Mouse (Mus musculus): ENCODE measurements around the gene Col4a4.

Gene Col4a4

GRCm38 (mm10) chr1:82474461-82474961, 112.1 kb downstream of the Col4a4 start:
- no peak for DNase-seq

DNA sequence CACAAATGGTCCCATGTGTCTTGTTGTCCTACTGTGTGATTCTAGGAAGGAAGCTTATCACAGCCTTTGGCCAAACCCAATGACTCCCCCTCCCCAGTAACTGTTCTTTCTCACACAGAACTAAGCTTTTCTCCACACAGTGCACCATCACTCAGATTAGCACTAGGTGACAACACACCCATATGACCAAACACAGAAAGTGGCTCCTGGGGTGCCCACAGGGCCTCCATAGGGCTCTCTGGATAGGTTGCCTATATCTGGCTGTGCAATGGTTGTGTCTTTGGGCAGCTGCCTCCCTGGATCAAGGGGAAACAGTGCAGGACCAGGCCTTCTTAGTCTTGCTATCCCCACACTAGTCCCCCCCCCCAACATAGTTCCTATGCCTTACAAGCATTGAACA, 113.2 kb downstream of the Col4a4 start:
- no peak for DNase-seq

DNA sequence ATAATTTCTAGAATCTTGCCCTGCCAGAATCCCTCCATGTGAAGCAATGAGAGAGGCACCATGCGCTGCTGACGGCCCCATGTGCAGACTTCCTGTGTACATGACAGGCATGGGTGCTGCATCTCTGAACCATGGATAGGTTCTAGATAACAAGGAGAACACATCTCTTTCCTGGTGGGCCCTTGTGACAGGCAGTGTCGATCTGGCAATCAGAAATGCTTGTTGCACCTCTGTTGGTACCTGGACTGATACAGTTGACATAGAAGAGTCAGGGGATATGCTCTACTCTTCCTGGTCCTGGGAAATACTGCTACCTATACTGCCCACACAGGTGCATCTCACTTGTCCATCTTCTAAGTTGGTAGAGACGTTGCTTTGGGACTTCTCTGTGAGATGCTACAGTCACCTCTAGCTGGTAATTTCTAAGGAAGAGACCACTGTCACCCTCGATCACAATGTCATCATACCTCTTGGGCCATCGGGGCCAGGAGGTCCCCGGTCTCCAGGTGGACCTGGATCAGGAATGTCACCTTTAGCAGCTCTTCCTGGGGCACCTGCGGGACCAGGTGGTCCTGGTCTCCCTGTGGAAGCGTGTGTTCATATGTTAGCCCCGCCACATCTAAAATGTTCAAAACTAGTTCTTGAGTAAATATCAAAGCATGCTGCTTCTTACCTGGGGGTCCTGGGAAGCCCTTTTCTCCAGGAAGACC, 116.0 kb downstream of the Col4a4 start:
- DNase-seq, result no peak

GRCm38 (mm10) chr1:82468872-82469271, 117.8 kb downstream of the Col4a4 start:
- DNase-seq, result no peak

GRCm38 (mm10) chr1:82465321-82465853, 121.3 kb downstream of the Col4a4 start:
- DNase-seq, result no peak

DNA sequence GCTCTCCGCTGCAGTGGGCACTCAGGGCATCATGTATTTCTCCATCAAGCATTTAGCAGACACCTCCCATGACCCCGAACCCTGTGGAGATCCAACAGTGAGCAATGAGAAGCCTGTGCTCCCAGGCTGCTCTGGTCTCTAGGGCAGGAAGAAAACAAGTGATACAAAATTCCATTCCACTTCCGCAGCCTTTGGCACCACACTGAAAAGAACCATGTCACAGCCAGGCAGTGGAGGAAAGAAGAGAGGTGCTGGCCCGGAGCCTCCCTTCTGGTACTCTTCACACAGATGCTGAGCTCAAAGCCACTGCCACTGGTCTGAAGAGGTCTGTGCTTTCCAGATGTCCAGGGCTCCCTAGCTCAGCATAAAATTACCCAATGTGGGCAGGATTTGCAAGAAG, 125.6 kb downstream of the Col4a4 start:
- no peak for DNase-seq

DNA sequence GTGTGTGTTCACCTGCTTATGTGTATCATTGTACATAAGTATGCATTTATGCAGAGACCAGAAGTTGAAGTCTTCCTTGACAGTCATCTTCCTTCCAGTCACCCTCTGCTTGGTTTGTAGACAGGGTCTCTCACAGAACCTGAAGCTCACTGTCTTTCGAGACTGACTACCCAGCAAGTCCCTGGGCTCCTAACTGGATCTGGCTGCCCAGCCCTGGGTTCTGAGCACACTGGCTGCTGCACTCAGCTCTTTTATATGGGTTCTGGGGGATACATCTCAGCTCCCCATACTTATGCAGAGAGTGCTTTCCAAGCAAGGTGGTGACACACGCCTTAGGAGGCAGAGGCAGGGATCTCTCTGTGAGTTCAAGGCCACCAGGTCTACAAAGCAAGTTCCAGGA, 126.7 kb downstream of the Col4a4 start:
- DNase-seq, result no peak

DNA sequence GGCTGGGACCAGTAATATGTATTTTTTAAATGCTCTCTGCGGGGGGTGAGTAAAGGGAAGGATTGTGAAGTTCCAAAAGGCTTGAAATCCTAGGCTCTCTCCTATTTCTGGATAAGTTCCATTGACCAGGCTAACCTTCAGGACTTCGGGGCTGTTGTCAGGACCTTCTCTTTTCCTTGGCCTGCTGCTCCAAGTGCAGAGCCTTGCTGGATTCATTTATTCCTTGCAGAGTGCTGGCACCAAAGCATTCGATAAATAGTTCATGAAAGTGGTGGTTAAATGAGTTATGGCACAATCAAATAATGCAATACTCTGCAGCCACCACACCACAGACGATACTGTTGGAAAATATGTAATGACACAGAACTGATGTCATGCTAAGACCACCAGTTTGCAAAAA, 127.3 kb downstream of the Col4a4 start:
- DNase-seq, result no peak

DNA sequence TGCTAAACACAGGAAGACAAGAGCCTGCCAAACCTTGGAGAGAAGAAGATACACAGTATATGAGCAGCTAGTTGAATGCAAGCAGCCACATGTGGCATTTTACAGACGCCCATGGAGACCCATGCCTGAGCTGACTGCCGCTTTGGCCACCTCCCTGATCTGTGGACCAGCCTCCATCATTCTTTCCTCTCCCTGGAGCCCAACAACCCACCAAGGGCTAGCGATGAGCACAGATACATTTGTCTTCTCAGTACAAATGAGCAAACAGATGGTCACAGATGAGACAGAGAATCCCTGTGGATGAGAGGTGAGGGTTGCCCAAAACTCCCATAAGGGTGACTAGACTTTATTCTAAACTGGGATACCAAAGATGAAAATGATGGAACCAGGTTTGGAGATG, 132.6 kb downstream of the Col4a4 start:
- no peak for DNase-seq

DNA sequence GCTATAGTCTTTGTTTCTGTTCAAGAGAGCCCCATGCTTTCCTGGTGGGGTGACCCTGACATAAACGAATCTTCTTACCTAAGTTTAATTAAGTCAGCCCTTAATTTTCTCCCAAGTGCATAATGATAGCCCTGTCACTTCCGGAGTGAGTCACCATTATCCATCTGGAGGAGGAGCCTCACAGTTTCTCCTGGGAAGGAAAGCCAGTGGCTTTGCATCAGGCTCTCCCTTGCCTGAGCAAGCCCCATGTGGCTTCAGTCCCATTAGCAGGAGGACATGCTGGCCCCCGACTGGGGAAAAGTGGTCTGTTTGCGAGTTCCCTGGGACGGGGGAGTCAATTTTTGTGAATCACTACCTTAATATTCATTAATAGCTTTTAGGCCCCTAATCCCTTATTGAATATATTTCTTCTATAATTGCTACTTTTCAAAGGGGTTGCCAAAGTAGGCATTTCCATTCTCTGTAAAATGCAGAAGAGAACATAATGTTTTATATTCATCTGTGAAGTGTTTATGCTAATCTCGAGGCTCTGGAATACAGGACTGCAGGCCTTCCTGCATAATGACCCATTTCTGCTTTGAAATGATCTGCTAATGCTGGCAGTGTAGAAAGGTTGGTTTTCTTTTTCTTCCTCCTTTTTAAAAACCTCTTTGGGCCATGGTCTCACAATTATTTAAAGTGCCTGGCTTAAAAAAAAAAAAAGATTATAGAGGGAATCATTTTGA, 134.6 kb downstream of the Col4a4 start:
- no peak for DNase-seq

- no peak for DNase-seq
These were observed 136.8 kb downstream of the Col4a4 start for GRCm38 (mm10) chr1:82449851-82450250.

- no peak for DNase-seq
These were observed 140.6 kb downstream of the Col4a4 start for GRCm38 (mm10) chr1:82446049-82446448.

DNA sequence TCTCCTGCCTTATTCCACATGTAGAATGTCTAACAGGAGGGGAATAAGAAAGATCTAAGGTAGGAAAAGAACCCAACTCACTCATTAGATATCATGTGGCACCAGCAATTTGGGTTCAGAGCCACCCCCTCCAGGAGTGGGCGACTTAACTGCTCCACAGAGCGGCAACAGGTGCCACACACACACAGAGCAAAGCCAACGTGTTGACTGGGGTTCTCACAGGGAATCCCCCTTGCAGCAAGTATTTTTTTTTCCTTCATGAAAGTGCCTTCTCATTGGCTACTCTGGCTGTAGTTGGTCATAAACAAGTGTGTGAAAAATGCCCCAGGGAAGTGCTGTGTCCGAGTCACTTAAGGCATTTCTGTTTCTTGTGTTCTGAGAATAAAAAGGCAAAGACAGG, 143.1 kb downstream of the Col4a4 start:
- DNase-seq, result no peak

GRCm38 (mm10) chr1:82440123-82440522, 146.5 kb downstream of the Col4a4 start:
- no peak for DNase-seq

- no peak for DNase-seq
These were observed 149.4 kb downstream of the Col4a4 start for GRCm38 (mm10) chr1:82437273-82437672.

- DNase-seq, result no peak
These were observed 153.0 kb downstream of the Col4a4 start for GRCm38 (mm10) chr1:82433649-82434005.

DNA sequence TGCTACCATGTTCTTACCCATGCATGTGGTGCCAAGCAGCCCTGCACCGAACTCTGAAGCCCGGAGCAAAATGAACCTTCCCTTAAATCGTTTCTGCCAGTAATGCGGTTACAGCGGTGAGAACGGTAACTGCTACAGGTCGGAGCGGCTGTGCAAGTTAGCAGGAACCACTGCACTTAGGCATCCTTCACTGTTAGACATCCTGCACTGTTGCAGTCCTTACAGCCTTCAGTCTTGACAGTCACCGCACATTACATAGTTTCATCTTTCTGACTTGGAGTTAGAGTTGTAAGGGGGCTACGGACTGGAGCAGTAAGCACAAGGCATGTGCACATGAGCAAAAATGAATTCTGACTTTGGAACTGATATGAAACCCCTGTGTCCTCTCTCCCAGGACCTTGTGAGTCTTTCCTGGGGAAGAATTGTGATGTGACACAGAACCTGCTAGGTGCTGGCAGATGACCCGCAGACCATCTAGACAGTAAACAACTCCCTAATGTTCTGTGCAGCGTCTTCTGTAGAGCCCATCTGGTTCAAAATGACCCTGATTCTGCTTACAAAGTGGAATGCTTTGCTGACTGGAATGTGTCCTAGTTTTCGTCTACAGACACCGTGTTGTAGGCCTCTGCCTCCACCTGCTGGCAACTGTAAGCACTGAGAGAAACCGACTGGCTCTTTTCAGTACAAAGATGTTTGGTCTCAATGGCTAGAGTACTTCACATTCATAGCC, 153.6 kb downstream of the Col4a4 start:
- peak; percentile 23 for DNase-seq

DNA sequence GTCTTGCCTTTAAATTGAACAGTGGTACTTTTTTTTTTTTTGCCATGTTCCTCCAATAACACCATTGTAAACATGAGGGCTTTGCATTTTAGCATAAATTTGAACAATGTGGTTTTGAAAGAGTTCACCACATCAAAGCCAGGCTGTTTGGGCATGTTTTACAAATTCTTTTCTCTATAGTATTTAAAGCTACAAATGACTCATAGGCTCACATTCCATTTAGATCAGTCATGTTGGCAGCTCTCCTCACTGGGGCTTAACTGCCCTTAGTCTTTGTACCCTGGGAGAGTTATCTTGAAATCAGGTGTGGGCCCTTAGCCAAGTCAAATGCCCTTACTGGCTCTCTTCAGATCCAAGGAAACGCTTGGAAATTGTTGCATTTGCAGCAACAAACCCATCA, 157.6 kb downstream of the Col4a4 start:
- DNase-seq, result no peak

DNA sequence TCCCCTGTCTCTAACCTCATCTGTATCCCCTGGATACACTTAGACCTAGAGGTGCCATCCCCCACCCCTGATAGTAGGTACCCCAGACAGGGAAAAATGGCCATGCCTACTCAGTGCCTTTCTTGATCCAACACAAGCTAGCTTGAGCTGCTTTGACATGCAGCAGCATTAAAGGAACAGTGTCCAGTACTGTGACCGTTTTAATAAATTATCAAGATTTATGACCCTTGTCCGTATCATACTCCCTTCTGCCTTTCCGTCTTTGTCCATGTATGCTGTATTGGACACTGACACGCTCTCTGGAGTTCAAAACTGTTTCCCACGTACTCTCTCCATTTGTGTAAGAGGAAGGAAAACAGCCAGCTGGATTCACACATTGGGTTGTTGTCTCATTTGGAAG, 158.9 kb downstream of the Col4a4 start:
- no peak for DNase-seq

DNA sequence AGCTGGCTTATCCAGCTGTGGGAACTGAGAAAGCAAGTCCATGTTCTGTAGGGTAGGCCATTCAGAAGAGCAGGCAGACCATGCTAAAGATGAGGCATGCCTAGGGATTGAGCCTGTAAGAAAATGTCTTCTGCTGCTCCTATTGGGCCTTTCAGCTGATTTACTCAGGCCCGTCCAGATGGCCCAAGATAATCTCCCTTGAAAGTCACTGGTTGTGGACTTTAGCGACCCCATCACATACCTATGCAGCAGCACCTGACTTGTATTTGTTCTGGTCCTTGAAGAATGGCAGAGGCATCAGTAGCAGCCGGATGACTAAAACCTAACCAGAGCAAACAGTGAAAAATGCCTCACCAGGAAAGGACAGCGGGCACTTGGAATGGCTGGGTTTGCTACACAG, 171.0 kb downstream of the Col4a4 start:
- no peak for DNase-seq

DNA sequence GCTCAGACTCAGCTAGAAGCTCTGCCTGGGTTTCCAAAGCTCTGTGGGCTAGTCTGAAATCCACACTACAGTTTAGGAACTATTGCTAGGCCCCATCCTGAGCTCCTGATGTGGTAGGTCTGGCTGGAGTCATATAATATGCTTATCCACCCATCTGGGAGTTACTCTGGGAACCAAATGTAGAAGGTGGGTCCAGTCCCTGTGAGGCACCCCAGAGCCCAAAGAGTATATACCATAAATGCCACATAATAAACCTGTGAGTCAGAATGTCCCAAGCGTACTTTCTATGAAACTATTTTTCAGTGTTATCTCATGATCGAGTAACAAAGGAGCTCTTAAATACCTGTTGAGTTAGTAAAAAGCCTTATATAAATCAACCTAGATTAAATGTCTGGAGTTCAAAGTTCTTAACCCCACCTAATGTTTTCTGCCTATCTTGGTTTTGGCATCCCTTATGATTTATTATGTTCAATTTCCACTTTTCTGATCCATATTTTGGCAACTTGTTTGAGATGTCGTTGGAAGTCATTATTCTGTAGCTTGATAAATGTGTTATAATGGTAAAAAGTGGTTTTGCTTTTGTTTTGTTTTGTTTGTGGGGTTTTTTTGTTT, 172.1 kb downstream of the Col4a4 start:
- DNase-seq, result no peak

- no peak for DNase-seq
These were observed 174.6 kb downstream of the Col4a4 start for GRCm38 (mm10) chr1:82412085-82412484.

DNA sequence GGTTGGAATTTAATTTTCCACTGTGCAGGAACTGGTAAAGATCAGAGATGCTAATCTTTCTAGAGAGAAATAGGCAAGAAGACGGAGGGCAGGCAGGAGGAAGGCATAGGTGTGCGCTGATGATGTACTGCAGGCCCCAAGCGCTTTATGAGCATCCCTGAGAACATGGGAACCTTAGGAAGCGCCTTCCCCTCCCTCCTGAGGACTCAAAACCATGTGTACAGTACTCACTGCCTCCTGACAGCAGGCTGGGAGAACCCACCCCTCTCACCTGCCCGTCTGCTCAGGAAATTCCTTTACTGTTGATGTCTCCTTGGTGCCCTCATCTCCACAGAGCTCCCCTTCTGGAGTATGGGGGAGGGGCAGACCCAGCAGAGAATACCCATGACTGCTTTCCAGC, 175.1 kb downstream of the Col4a4 start:
- no peak for DNase-seq
